Mouse (Mus musculus): ENCODE results near the gene Tmem189. TPM values are rescaled to one million over a fixed set of nuclear protein-coding genes. Genes with fewer than 3 reads are reported as not detected.

Gene Tmem189
- total and polyA plus RNA-seq, 2 experiments from 2014 or later = 39.3 to 76.8 TPM

GRCm38 (mm10) chr2:167672212-167672685 is 17.4 kb downstream of the Tmem189 start:
- no peaks in the 10 kb centered on the region for H3K4me1 ChIP-seq (ENCODE audit: control insufficient read depth, insufficient read depth)
- H3K27ac ChIP-seq (ENCODE audit: low read depth) = no peak overlapping the region
- WGBS = 24% methylated on average over 13 of the region's 13 CpGs
- no peak for TF ChIP-seq EP300 (IDR thresholded peaks at IDR 0.05; ENCODE audit: low read depth)
- TF ChIP-seq CTCF (IDR thresholded peaks at IDR 0.05; ENCODE audit: low read depth) = no peak
- ATAC-seq (ENCODE audit: insufficient read depth, low read depth) (peak; percentile 40; the same call in 1 of the 2 replicates), DNase-seq (ENCODE audit: low spot score) (peak; percentile 21)
- no peak overlapping the region for H3K4me3 ChIP-seq (ENCODE audit: low read depth, low read length)
- no peaks in the 10 kb centered on the region for H3K9me3 ChIP-seq (replicated peaks; ENCODE audit: control insufficient read depth, low read length)
- no peaks in the 10 kb centered on the region for H3K36me3 ChIP-seq (replicated peaks; ENCODE audit: control insufficient read depth, insufficient read depth, low read length)
- H3K27me3 ChIP-seq (ENCODE audit: control insufficient read depth, insufficient read depth, low read length) = no peaks in the 10 kb centered on the region
- H3K4me2 ChIP-seq (ENCODE audit: low read depth, low read length) = no peak overlapping the region
- no peak overlapping the region for H3K9ac ChIP-seq (replicated peaks; ENCODE audit: low read depth, low read length)

GRCm38 (mm10) chr2:167671101-167671633 is 18.5 kb downstream of the Tmem189 start:
- WGBS = 73% methylated on average over 5 of the region's 5 CpGs
- 0 out of 2 replicates have a peak overlapping the region, but pooled peaks have one; percentile 7 for H3K27ac ChIP-seq (ENCODE audit: low read depth)

DNA sequence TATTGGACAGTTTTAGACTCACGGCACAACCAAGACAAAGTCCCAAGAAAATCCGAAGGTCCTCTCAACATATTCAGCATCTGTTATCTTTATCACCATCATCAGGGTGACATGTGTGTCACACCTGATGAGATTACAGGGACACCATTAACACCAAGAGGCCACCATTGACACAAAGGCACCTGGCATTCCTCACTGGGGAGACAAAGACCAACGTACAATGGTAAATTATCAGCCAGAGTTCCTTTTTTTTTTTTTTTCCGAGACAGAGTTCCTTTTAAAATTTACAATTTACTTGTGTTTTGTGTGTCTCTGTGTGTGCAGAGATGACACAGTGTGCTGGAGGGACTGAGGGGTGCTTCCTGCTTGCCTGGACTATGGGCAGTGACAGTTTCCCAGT is 20.2 kb downstream of the Tmem189 start:
- no peaks in the 10 kb centered on the region for H3K4me1 ChIP-seq (ENCODE audit: control insufficient read depth, insufficient read depth)
- no peak overlapping the region for H3K4me2 ChIP-seq (ENCODE audit: low read depth, low read length)
- no peaks in the 10 kb centered on the region for H3K27me3 ChIP-seq (ENCODE audit: control insufficient read depth, insufficient read depth, low read length)
- H3K9me3 ChIP-seq (replicated peaks; ENCODE audit: control insufficient read depth, low read length) = no peaks in the 10 kb centered on the region
- ATAC-seq (ENCODE audit: insufficient read depth, low read depth) = no peak
- H3K27ac ChIP-seq (ENCODE audit: low read depth) = no peak overlapping the region
- H3K36me3 ChIP-seq (replicated peaks; ENCODE audit: control insufficient read depth, insufficient read depth, low read length) = no peaks in the 10 kb centered on the region
- TF ChIP-seq EP300 (IDR thresholded peaks at IDR 0.05; ENCODE audit: low read depth) (no peak), CTCF (IDR thresholded peaks at IDR 0.05; ENCODE audit: low read depth) (no peak)
- no peak overlapping the region for H3K4me3 ChIP-seq (ENCODE audit: low read depth, low read length)
- WGBS = 63% methylated on average over 4 of the region's 4 CpGs
- DNase-seq (ENCODE audit: low spot score) = no peak
- no peak overlapping the region for H3K9ac ChIP-seq (replicated peaks; ENCODE audit: low read depth, low read length)

More at GRCm38 (mm10) chr2:167671101-167671633, 18.5 kb downstream of the Tmem189 start:
- Histone ChIP-seq H3K9me3 (replicated peaks; ENCODE audit: control insufficient read depth, low read length) (no peaks in the 10 kb centered on the region), H3K4me2 (ENCODE audit: low read depth, low read length) (no peak overlapping the region), H3K9ac (replicated peaks; ENCODE audit: low read depth, low read length) (no peak overlapping the region), H3K4me3 (ENCODE audit: low read depth, low read length) (no peak overlapping the region), H3K27me3 (ENCODE audit: control insufficient read depth, insufficient read depth, low read length) (no peaks in the 10 kb centered on the region), H3K4me1 (ENCODE audit: control insufficient read depth, insufficient read depth) (no peaks in the 10 kb centered on the region), H3K36me3 (replicated peaks; ENCODE audit: control insufficient read depth, insufficient read depth, low read length) (no peaks in the 10 kb centered on the region)
- ATAC-seq (ENCODE audit: insufficient read depth, low read depth) = no peak
- DNase-seq (ENCODE audit: low spot score) = peak; percentile 9
- no peak for TF ChIP-seq EP300 (IDR thresholded peaks at IDR 0.05; ENCODE audit: low read depth)
- TF ChIP-seq CTCF (IDR thresholded peaks at IDR 0.05; ENCODE audit: low read depth) = no peak

GRCm38 (mm10) chr2:167668426-167668825 is 21.2 kb downstream of the Tmem189 start:
- no peaks in the 10 kb centered on the region for H3K27me3 ChIP-seq (ENCODE audit: control insufficient read depth, insufficient read depth, low read length)
- H3K27ac ChIP-seq (ENCODE audit: low read depth) = no peak overlapping the region
- H3K9ac ChIP-seq (replicated peaks; ENCODE audit: low read depth, low read length) = no peak overlapping the region
- 81% methylated on average over 5 of the region's 5 CpGs for WGBS
- no peak overlapping the region for H3K4me2 ChIP-seq (ENCODE audit: low read depth, low read length)
- no peak for TF ChIP-seq EP300 (IDR thresholded peaks at IDR 0.05; ENCODE audit: low read depth)
- no peak for TF ChIP-seq CTCF (IDR thresholded peaks at IDR 0.05; ENCODE audit: low read depth)
- DNase-seq (ENCODE audit: low spot score) (no peak), ATAC-seq (ENCODE audit: insufficient read depth, low read depth) (no peak)
- H3K4me3 ChIP-seq (ENCODE audit: low read depth, low read length) = no peak overlapping the region
- no peaks in the 10 kb centered on the region for H3K9me3 ChIP-seq (replicated peaks; ENCODE audit: control insufficient read depth, low read length)
- H3K4me1 ChIP-seq (ENCODE audit: control insufficient read depth, insufficient read depth) = no peaks in the 10 kb centered on the region
- no peaks in the 10 kb centered on the region for H3K36me3 ChIP-seq (replicated peaks; ENCODE audit: control insufficient read depth, insufficient read depth, low read length)

DNA sequence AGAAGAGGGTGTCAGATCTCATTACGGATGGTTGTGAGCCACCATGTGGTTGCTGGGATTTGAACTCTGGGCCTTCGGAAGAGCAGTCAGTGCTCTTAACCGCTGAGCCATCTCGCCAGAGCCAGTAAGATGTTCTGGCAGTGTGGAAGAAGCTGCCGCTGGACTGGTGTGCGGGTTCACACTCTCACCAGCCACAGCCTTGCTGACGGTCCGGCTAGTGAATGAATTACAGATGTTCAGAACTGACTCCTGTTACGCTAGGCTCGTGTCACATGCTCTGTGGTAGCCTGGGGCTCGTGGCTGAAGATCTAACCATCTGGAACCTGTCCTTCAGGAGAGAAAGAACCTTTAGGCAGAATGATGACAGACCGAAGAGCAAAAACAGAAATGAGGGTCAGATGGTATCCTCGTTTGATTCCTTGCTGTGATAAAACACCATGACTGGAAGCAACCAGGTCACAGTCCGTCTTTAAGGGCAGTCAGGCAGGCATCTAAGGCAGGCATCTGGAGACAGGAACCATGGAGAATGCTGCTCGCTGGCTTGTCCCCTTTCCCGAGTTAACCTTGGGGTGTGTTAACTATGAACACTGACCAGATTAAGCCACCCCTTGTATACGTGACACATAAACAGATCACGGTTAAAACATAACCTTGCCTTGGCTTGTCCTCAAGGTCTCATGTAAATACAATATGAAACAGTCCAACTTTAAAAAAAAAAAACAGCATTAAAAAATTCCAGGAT is 23.5 kb downstream of the Tmem189 start:
- Histone ChIP-seq H3K27me3 (ENCODE audit: control insufficient read depth, insufficient read depth, low read length) (no peaks in the 10 kb centered on the region), H3K4me3 (ENCODE audit: low read depth, low read length) (no peak overlapping the region), H3K9me3 (replicated peaks; ENCODE audit: control insufficient read depth, low read length) (no peaks in the 10 kb centered on the region), H3K4me1 (ENCODE audit: control insufficient read depth, insufficient read depth) (0 out of 2 replicates have a peak, but pooled peaks cover 3% of the 10 kb centered on the region), H3K9ac (replicated peaks; ENCODE audit: low read depth, low read length) (no peak overlapping the region), H3K27ac (ENCODE audit: low read depth) (no peak overlapping the region), H3K4me2 (ENCODE audit: low read depth, low read length) (no peak overlapping the region), H3K36me3 (replicated peaks; ENCODE audit: control insufficient read depth, insufficient read depth, low read length) (no peaks in the 10 kb centered on the region)
- 77% methylated on average over 18 of the region's 18 CpGs for WGBS
- no peak for DNase-seq (ENCODE audit: low spot score)
- TF ChIP-seq EP300 (IDR thresholded peaks at IDR 0.05; ENCODE audit: low read depth) (no peak), CTCF (IDR thresholded peaks at IDR 0.05; ENCODE audit: low read depth) (no peak)
- no peak for ATAC-seq (ENCODE audit: insufficient read depth, low read depth)

Measured in heart, postnatal 0 days (tissue).